ENCODE assay signal across 9 mouse cellular contexts in the genomic region with DNA sequence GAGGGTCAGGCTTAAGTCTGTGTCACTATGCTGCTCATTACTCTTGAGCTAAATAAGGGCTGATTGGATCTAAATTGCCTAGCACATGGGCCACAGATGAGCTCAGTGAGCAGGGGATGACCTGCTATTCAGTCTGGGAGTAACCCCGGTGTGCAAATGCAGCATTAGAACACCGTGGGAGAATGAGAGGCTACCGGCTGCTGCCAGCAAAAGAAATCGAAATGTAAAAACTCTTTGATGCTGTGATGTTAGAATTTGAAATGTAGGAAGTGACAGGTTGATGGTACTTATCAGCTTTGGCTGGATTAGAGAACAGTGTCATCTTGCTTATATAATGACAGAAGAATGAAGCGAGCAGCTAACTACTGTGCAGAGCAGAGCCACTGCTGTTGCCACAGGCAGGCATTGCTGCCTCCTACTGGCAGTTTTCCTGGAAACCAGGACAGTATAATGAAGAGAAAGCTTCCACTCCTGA. TPM values are rescaled to one million over a fixed set of nuclear protein-coding genes. Genes with fewer than 3 reads are reported as not detected.
DNase-seq lines count a peak whose midpoint lies in the region; ATAC-seq and TF ChIP-seq lines count a peak whose summit lies in the region.
"Had no signal": no experiment of that assay in that cellular context is flagged by ENCODE, and none has a peak within 500 bp of the region (broad histone marks: within the 10 kb centered on the region; RNA-seq: fewer than 3 reads in every experiment).

No protein-coding gene starts in this region.

- no peaks in the 10 kb centered on the region for H3K9me3 ChIP-seq in lung, embryonic 14.5 days (ENCODE audit: low read depth, low read length)
- no peaks in the 10 kb centered on the region for H3K9me3 ChIP-seq in hindbrain, embryonic 11.5 days (ENCODE audit: control insufficient read depth, low read length)
- no peaks in the 10 kb centered on the region for H3K9me3 ChIP-seq in midbrain, embryonic 16.5 days (replicated peaks; ENCODE audit: control insufficient read depth, low read length, poor library complexity, severe bottlenecking)
- H3K9me3 ChIP-seq: limb, embryonic 12.5 days had no signal

- no peaks in the 10 kb centered on the region for H3K27me3 ChIP-seq in lung, embryonic 14.5 days (ENCODE audit: insufficient read depth, low read length)
- H3K27me3 ChIP-seq in hindbrain, embryonic 11.5 days (ENCODE audit: control insufficient read depth, insufficient read depth, low read length) = no peaks in the 10 kb centered on the region
- no peaks in the 10 kb centered on the region for H3K27me3 ChIP-seq in midbrain, embryonic 16.5 days (ENCODE audit: control insufficient read depth, insufficient read depth, low read depth, low read length)
- H3K27me3 ChIP-seq: limb, embryonic 12.5 days had no signal

- peak; percentile 29; the same call in 1 of the 2 replicates for TF ChIP-seq CTCF in lung, embryonic 14.5 days (IDR thresholded peaks at IDR 0.05; ENCODE audit: low read depth)

- H3K4me1 ChIP-seq in lung, embryonic 14.5 days (ENCODE audit: insufficient read depth) = no peaks in the 10 kb centered on the region
- H3K4me1 ChIP-seq in hindbrain, embryonic 11.5 days (replicated peaks; ENCODE audit: control insufficient read depth, insufficient read depth, low read length) = no peaks in the 10 kb centered on the region
- peaks cover 8% of the 10 kb centered on the region for H3K4me1 ChIP-seq in midbrain, embryonic 16.5 days (ENCODE audit: control insufficient read depth, insufficient read depth, low read length)
- H3K4me1 ChIP-seq: limb, embryonic 12.5 days had no signal

- H3K4me2 ChIP-seq in lung, embryonic 14.5 days = no peak overlapping the region
- no peak overlapping the region for H3K4me2 ChIP-seq in hindbrain, embryonic 11.5 days (replicated peaks; ENCODE audit: low read depth, low read length)
- peak overlapping the region; percentile 33 for H3K4me2 ChIP-seq in midbrain, embryonic 16.5 days (ENCODE audit: low read length)
- H3K4me2 ChIP-seq: limb, embryonic 12.5 days had no signal

- H3K27ac ChIP-seq in lung, embryonic 14.5 days (ENCODE audit: low read depth) = no peak overlapping the region
- H3K27ac ChIP-seq in hindbrain, embryonic 11.5 days (ENCODE audit: low read depth, low read length) = no peak overlapping the region
- peak overlapping the region; percentile 68 for H3K27ac ChIP-seq in midbrain, embryonic 16.5 days (ENCODE audit: low read length)
- H3K27ac ChIP-seq: limb, embryonic 12.5 days had no signal

- peak; percentile 7 for DNase-seq in lung, embryonic 14.5 days
- no peak for DNase-seq in lung, postnatal 25 days (ENCODE audit: low spot score)
- peak; percentile 74 to 75 for DNase-seq in cerebellum, postnatal 10 days
- peak; percentile 46 for DNase-seq in hindbrain, embryonic 11.5 days (ENCODE audit: low spot score)
- peak; percentile 45 for DNase-seq in layer of hippocampus, adult 9-10 months (ENCODE audit: low spot score)
- DNase-seq in thymus, adult 18-20 months = no peak

- H3K9ac ChIP-seq in lung, embryonic 14.5 days = no peak overlapping the region
- H3K9ac ChIP-seq in hindbrain, embryonic 11.5 days (ENCODE audit: low read depth, low read length) = no peak overlapping the region
- H3K9ac ChIP-seq in midbrain, embryonic 16.5 days (ENCODE audit: low read depth, low read length) = 0 out of 2 replicates have a peak overlapping the region, but pooled peaks have one; percentile 40
- H3K9ac ChIP-seq: limb, embryonic 12.5 days had no signal

- no peaks in the 10 kb centered on the region for H3K36me3 ChIP-seq in lung, embryonic 14.5 days (ENCODE audit: insufficient read depth)
- no peaks in the 10 kb centered on the region for H3K36me3 ChIP-seq in hindbrain, embryonic 11.5 days (ENCODE audit: control insufficient read depth, insufficient read depth, low read length)
- no peaks in the 10 kb centered on the region for H3K36me3 ChIP-seq in midbrain, embryonic 16.5 days (ENCODE audit: control insufficient read depth, insufficient read depth, low read length)

- ATAC-seq in lung, embryonic 14.5 days (ENCODE audit: insufficient read depth) = no peak
- ATAC-seq in hindbrain, embryonic 11.5 days (ENCODE audit: low FRiP score) = peak; percentile 94
- ATAC-seq in midbrain, embryonic 16.5 days = peak; percentile 96
- no peak for ATAC-seq in megakaryocyte, adult 5-6 weeks (ENCODE audit: poor library complexity, severe bottlenecking)

- WGBS in lung, embryonic 14.5 days = 59% methylated on average over 5 of the region's 5 CpGs
- WGBS in hindbrain, embryonic 11.5 days = 67% methylated on average over 5 of the region's 5 CpGs
- 12% methylated on average over 5 of the region's 5 CpGs for WGBS in midbrain, embryonic 16.5 days

- no peak overlapping the region for H3K4me3 ChIP-seq in lung, embryonic 14.5 days (ENCODE audit: low read depth, low read length)
- no peak overlapping the region for H3K4me3 ChIP-seq in hindbrain, embryonic 11.5 days (ENCODE audit: low read depth, low read length)
- no peak overlapping the region for H3K4me3 ChIP-seq in midbrain, embryonic 16.5 days (ENCODE audit: low read depth, low read length)
- H3K4me3 ChIP-seq: limb, embryonic 12.5 days had no signal

RNA-seq across cellular contexts. Expression of a gene that starts 48.5 kb away (rescaled TPM):
- 37.7 and 42.5 TPM in 2 replicates for polyA plus RNA-seq in lung, embryonic 14.5 days (2014; fragmentation: Nextera tagmentation; extraction: Ambion mirVana)
- 34.6 and 35.2 TPM in 2 replicates for polyA plus RNA-seq in hindbrain, embryonic 11.5 days (2014; fragmentation: Nextera tagmentation; extraction: Ambion mirVana)
- 2.7 and 5.0 TPM in 2 replicates for polyA plus RNA-seq in midbrain, embryonic 16.5 days (2015; fragmentation: Nextera tagmentation; extraction: Ambion mirVana)
- 35.0 and 45.8 TPM in 2 replicates for total RNA-seq in megakaryocyte, adult 5-6 weeks (2015)
- total RNA-seq in megakaryocyte, adult 5-6 weeks (2017) = 33.7 and 38.4 TPM in 2 replicates

Comparison
In these comparisons a context has a peak if more than half of its experiments do, and no peak if none do; other contexts are left out.
1. DNase-seq: peak in lung, embryonic 14.5 days (single experiment), cerebellum, postnatal 10 days (2 of 2), hindbrain, embryonic 11.5 days (single experiment) and layer of hippocampus, adult 9-10 months (single experiment); none in lung, postnatal 25 days (single experiment) and thymus, adult 18-20 months (0 of 2).
2. ATAC-seq: peak in hindbrain, embryonic 11.5 days (single experiment) and midbrain, embryonic 16.5 days (single experiment); none in lung, embryonic 14.5 days (single experiment) and megakaryocyte, adult 5-6 weeks (single experiment).